Mouse (Mus musculus): ENCODE measurements around the gene Tbc1d13. TPM values are rescaled to one million over a fixed set of nuclear protein-coding genes. Genes with fewer than 3 reads are reported as not detected.
A peak's percentile ranks its signal among the peaks of the same experiment; 100 is the strongest.
"Not testable (repeated sequence)": the region's sequence is repeated elsewhere in the genome, so short reads cannot be mapped to it uniquely, and the experiment has no call there.

The Tbc1d13 gene
- polyA plus RNA-seq, 1 experiment from 2014 or later = 13.3 TPM

DNA sequence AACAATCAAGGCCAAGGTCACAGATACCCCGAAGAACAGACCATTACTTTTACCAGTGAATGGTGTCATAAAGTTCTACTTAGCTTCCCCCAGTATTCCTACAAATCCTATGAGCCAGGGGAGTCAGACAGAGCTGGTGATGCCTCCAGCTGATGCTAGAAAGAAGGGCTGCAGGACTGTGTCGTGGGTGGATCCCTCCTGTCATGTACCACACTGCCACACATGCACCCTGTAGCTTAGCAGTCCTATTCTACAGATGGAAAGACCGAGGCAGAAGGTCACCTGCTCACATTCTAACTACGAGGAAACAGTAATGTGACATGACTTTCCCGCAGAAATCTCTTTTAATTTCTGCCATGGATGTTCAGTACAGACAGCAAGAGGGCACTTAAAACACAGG lies 10.8 kb upstream of the Tbc1d13 start:
- H3K9ac ChIP-seq (ENCODE audit: low read length) = no peak overlapping the region; the same call in 1 of the 2 replicates
- H3K4me2 ChIP-seq = no peak overlapping the region
- H3K9me3 ChIP-seq (ENCODE audit: control insufficient read depth, low read length) = no peaks in the 10 kb centered on the region
- no peak overlapping the region for H3K27ac ChIP-seq (ENCODE audit: low read depth, low read length)
- no peak for ATAC-seq (ENCODE audit: low FRiP score)
- no peaks in the 10 kb centered on the region for H3K27me3 ChIP-seq (ENCODE audit: control insufficient read depth, insufficient read depth, low read length)
- no peak overlapping the region for H3K4me3 ChIP-seq (ENCODE audit: low read depth, low read length)
- H3K4me1 ChIP-seq (ENCODE audit: control insufficient read depth, insufficient read depth, low read length) = peaks cover 18% of the 10 kb centered on the region
- no peaks in the 10 kb centered on the region for H3K36me3 ChIP-seq (ENCODE audit: control insufficient read depth, insufficient read depth, low read length)
- 89% methylated on average over 5 of the region's 5 CpGs for WGBS
- DNase-seq (ENCODE audit: low spot score, missing footprints) = no peak

DNA sequence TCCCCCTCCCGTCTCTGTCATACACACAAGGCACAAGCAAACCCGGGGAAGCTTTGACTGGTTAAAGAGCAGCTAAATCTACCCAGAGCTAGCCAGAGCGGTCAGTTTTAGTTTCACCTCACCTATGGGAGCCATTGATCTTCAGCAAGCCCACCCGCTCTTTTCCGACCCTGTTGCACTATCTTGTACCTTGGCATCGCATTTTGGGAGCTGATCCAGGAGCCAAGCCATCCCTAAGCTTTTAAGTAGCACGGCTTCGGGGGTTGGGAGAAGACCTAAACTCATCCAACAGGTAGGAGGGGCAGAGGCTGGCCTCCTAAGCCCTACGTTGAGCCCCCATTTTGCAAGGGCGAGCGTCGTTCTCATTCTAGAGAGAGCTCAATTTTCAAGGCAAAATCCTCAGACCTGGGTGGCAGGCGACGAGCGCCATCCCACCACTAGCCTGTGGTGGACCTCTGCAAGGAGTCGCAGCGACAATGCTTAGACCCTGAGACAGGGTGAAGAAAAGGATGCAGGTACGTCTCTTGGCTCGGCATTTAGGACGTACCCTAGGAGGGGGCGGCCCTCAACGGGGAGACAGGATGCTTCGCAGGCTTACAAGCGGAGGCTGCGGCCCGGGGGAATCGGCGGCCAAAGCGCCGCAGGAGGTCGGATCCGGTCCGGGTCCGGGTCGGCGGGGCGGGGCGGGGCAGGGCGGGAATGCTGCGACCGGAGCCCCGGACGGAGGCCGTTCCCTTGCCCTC lies 9.6 kb upstream of the Tbc1d13 start:
- peaks cover 18% of the 10 kb centered on the region for H3K4me1 ChIP-seq (ENCODE audit: control insufficient read depth, insufficient read depth, low read length)
- no peaks in the 10 kb centered on the region for H3K9me3 ChIP-seq (ENCODE audit: control insufficient read depth, low read length)
- no peaks in the 10 kb centered on the region for H3K36me3 ChIP-seq (ENCODE audit: control insufficient read depth, insufficient read depth, low read length)
- ATAC-seq (ENCODE audit: low FRiP score) (peak; percentile 64; the same call in 1 of the 2 replicates), DNase-seq (ENCODE audit: low spot score, missing footprints) (no peak)
- 2% methylated on average over 43 of the region's 44 CpGs for WGBS
- H3K27ac ChIP-seq (ENCODE audit: low read depth, low read length) = peak overlapping the region; percentile 64
- no peaks in the 10 kb centered on the region for H3K27me3 ChIP-seq (ENCODE audit: control insufficient read depth, insufficient read depth, low read length)
- peak overlapping the region; percentile 74 for H3K9ac ChIP-seq (ENCODE audit: low read length)
- H3K4me3 ChIP-seq (ENCODE audit: low read depth, low read length) = peak overlapping the region; percentile 64
- peak overlapping the region; percentile 91 for H3K4me2 ChIP-seq

DNA sequence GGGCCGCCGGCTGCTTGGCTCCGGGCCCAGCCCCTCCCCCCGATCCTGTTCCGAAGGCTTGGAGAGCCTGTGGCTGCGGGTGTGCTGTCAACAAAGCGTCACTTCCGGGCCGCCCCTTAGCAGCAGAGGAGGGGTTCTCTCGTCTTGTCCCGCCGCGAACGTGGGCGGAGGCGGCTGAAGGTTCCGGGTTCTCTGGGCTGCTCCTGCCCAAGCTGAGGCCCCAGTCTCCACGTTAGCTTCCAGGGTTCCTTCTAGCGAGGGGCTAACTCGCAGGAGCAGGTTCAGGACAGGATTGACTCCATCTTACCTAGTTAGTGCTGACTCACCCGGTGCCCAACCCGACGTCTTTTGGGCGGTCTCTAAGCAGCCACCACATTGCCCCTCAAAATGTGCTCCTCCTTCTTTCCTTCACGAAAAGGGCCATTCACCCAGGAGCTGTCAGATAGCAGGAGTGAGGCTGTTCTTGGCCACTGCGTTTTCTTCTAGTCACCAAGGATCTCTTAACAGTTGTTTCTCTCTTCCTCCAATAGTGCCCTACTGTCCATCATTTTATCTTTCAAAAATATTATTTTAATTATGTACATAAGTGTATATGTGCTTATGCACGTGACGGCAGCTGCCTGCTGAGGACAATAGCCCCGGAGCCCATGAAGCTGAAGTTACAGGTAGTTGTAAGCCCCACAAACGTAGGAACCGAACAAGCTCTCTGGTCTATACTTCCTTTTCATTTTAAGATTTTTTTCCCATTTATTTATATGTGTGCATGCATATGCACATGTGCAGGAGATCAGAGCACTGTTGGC lies 8.9 kb upstream of the Tbc1d13 start, which contains the start of gene Zer1:
Zer1 (minus strand) TSS at position 114 of the 803 bp plus-strand sequence.
- Histone ChIP-seq H3K4me3 (ENCODE audit: low read depth, low read length) (peak within 1 kb of the TSS; percentile 64), H3K27me3 (ENCODE audit: control insufficient read depth, insufficient read depth, low read length) (no peaks in the 10 kb centered on the region), H3K4me1 (ENCODE audit: control insufficient read depth, insufficient read depth, low read length) (peaks cover 15% of the 10 kb centered on the region), H3K36me3 (ENCODE audit: control insufficient read depth, insufficient read depth, low read length) (no peaks in the 10 kb centered on the region), H3K9ac (ENCODE audit: low read length) (peak within 1 kb of the TSS; percentile 74), H3K9me3 (ENCODE audit: control insufficient read depth, low read length) (no peaks in the 10 kb centered on the region), H3K4me2 (peak within 1 kb of the TSS; percentile 91), H3K27ac (ENCODE audit: low read depth, low read length) (peak within 1 kb of the TSS; percentile 64)
- DNase-seq (ENCODE audit: low spot score, missing footprints) (peak; percentile 98), ATAC-seq (ENCODE audit: low FRiP score) (peak; percentile 97)
- WGBS = 10% methylated on average over 31 of the region's 31 CpGs

DNA sequence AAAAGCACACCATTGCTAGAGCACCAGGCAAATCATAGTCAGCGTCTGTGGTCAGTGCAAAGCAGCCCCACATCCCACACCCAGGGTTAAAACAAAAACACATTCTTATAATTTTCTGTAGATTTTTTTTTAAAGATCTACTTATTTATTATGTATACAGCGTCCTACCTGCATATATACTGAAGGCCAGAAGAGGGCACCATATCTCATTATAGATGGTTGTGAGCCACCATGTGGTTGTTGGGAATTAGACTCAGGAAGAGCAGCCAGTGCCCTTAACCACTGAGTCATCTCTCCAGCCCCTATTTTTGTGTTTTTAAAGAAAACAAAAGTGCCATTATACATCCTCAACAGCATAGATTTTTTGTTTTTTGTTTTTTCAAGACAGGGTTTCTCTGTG lies 4.8 kb upstream of the Tbc1d13 start:
- H3K36me3 ChIP-seq (ENCODE audit: control insufficient read depth, insufficient read depth, low read length) = no peaks in the 10 kb centered on the region
- no peak for ATAC-seq (ENCODE audit: low FRiP score)
- no peak overlapping the region for H3K4me2 ChIP-seq
- H3K27me3 ChIP-seq (ENCODE audit: control insufficient read depth, insufficient read depth, low read length) = no peaks in the 10 kb centered on the region
- DNase-seq (ENCODE audit: low spot score, missing footprints) = peak; percentile 88
- 28% methylated on average over 2 of the region's 2 CpGs for WGBS
- H3K9ac ChIP-seq (ENCODE audit: low read length) = no peak overlapping the region
- peaks cover 7% of the 10 kb centered on the region for H3K4me1 ChIP-seq (ENCODE audit: control insufficient read depth, insufficient read depth, low read length)
- no peak overlapping the region for H3K4me3 ChIP-seq (ENCODE audit: low read depth, low read length)
- H3K27ac ChIP-seq (ENCODE audit: low read depth, low read length) = no peak overlapping the region
- H3K9me3 ChIP-seq (ENCODE audit: control insufficient read depth, low read length) = no peaks in the 10 kb centered on the region

DNA sequence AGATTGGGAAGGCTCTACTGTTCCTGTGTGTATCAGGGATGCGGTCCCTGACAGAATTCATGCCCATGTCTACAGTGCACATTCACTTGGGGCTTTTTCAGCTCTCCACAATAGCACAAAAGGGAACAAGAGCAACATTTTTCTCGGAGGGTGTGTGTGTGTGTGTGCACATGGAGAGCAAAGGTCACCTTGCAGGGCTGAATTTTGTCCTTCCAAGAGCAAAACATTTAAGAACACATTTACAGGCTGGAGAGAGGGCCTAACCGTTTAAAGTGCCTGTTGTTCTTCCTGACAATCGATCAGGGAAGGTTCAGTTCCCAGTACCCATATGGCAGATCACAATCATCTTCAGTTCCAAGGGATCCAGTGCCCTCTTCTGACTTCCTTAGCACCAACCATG lies 3.4 kb upstream of the Tbc1d13 start:
- Histone ChIP-seq H3K4me2 (no peak overlapping the region), H3K4me1 (ENCODE audit: control insufficient read depth, insufficient read depth, low read length) (peaks cover 11% of the 10 kb centered on the region), H3K9ac (ENCODE audit: low read length) (no peak overlapping the region), H3K9me3 (ENCODE audit: control insufficient read depth, low read length) (no peaks in the 10 kb centered on the region), H3K4me3 (ENCODE audit: low read depth, low read length) (no peak overlapping the region), H3K27me3 (ENCODE audit: control insufficient read depth, insufficient read depth, low read length) (no peaks in the 10 kb centered on the region), H3K27ac (ENCODE audit: low read depth, low read length) (no peak overlapping the region), H3K36me3 (ENCODE audit: control insufficient read depth, insufficient read depth, low read length) (no peaks in the 10 kb centered on the region)
- no peak for ATAC-seq (ENCODE audit: low FRiP score)
- 82% methylated on average over 4 of the region's 4 CpGs for WGBS
- no peak for DNase-seq (ENCODE audit: low spot score, missing footprints)

DNA sequence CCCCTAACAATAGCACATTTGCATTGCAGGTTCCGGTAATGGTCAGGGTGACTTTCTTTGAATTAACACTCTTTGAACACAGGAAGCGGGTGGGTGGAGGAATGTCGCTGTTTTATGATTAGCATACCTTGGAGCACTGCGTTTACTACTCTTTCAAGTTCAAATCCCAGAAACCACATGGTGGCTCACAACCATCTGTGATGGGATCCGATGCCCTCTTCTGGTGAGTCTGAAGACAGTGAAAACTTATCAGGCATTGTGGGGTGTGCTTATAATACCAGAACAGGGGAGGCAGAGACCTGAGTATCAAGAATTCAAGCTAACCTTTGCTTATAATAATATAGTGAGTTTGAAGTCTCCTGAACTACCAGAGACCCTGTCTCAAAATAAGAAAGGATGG lies 2.3 kb upstream of the Tbc1d13 start:
- ATAC-seq (ENCODE audit: low FRiP score) = not testable (repeated sequence)

DNA sequence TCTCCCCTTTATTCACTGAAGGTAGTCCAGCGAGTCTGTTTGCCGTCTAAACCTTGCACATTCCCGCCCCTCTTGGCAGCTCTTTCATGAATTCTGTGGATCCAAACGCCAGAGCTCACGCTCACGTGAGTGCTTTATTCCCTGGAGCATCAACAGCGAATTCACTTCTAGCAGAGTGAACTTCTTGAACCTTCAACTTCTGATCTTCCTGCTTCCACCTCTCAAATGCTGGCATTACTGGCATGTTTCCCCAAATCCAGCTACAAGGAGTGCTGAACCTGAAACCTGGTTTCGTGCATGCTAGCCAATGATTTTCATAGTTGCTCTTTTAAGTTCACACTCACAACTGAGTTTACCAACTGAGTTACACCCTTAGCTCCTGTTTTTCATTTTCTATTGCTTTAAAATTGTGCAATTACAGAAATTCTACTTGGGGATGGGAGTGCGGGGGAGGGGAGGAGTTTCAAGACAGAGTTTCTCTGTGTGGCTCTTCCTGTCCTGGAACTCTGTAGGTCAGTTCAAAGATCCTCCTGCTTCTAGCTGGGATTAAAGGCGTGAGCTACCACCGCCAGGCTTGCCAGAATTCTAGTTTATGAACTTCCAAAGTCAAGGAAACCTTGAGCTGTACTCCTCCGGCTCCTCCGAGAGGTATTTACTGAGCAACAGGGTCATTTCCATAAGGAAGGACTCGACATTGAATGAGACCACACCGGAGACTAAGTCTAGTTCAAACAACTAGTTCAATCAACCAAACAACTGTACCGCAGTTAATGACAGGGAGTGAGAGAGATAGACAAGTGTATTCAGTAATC lies 539 bp upstream of the Tbc1d13 start:
- Histone ChIP-seq H3K36me3 (ENCODE audit: control insufficient read depth, insufficient read depth, low read length) (no peaks in the 10 kb centered on the region), H3K4me3 (ENCODE audit: low read depth, low read length) (peak overlapping the region; percentile 81), H3K4me1 (ENCODE audit: control insufficient read depth, insufficient read depth, low read length) (peaks cover 11% of the 10 kb centered on the region), H3K4me2 (peak overlapping the region; percentile 73), H3K27ac (ENCODE audit: low read depth, low read length) (0 out of 2 replicates have a peak overlapping the region, but pooled peaks have one; percentile 16), H3K27me3 (ENCODE audit: control insufficient read depth, insufficient read depth, low read length) (no peaks in the 10 kb centered on the region), H3K9me3 (ENCODE audit: control insufficient read depth, low read length) (no peaks in the 10 kb centered on the region), H3K9ac (ENCODE audit: low read length) (peak overlapping the region; percentile 80)
- WGBS = 24% methylated on average over 16 of the region's 16 CpGs
- DNase-seq (ENCODE audit: low spot score, missing footprints) (no peak), ATAC-seq (ENCODE audit: low FRiP score) (no peak; the same call in 1 of the 2 replicates)

More for the DNA sequence above, 2.3 kb upstream of the Tbc1d13 start:
- not testable (repeated sequence) for DNase-seq (ENCODE audit: low spot score, missing footprints); H3K27me3 ChIP-seq (ENCODE audit: control insufficient read depth, insufficient read depth, low read length); H3K27ac ChIP-seq (ENCODE audit: low read depth, low read length); H3K4me2 ChIP-seq; H3K36me3 ChIP-seq (ENCODE audit: control insufficient read depth, insufficient read depth, low read length); H3K9ac ChIP-seq (ENCODE audit: low read length); H3K4me3 ChIP-seq (ENCODE audit: low read depth, low read length); H3K9me3 ChIP-seq (ENCODE audit: control insufficient read depth, low read length)
- peaks cover 11% of the 10 kb centered on the region for H3K4me1 ChIP-seq (ENCODE audit: control insufficient read depth, insufficient read depth, low read length)
- WGBS = 63% methylated on average over 5 of the region's 5 CpGs

DNA sequence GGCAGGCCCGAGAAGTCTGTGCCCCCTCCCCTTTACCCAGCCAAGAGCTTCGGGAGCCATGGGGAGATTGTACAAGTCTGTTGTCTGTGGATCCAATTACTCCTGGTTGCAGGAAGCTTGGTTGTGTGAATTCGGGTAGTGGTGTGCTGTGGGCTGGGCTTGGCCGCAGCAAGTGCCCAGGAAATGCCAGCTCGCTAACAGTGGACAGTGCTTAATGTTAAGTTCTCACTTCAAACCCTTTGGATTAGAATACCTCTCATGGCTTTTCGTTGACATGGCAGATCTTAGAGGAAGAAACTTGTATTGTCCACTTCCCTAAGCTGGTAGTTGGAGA lies 799 bp downstream of the Tbc1d13 start:
- H3K4me1 ChIP-seq (ENCODE audit: control insufficient read depth, insufficient read depth, low read length) = peaks cover 11% of the 10 kb centered on the region
- DNase-seq (ENCODE audit: low spot score, missing footprints) (no peak), ATAC-seq (ENCODE audit: low FRiP score) (no peak)
- H3K27me3 ChIP-seq (ENCODE audit: control insufficient read depth, insufficient read depth, low read length) = no peaks in the 10 kb centered on the region
- H3K36me3 ChIP-seq (ENCODE audit: control insufficient read depth, insufficient read depth, low read length) = no peaks in the 10 kb centered on the region
- H3K9ac ChIP-seq (ENCODE audit: low read length) = peak overlapping the region; percentile 80
- H3K27ac ChIP-seq (ENCODE audit: low read depth, low read length) = no peak overlapping the region; the same call in 1 of the 2 replicates
- no peaks in the 10 kb centered on the region for H3K9me3 ChIP-seq (ENCODE audit: control insufficient read depth, low read length)
- peak overlapping the region; percentile 81 for H3K4me3 ChIP-seq (ENCODE audit: low read depth, low read length)
- 40% methylated on average over 6 of the region's 6 CpGs for WGBS
- H3K4me2 ChIP-seq = peak overlapping the region; percentile 73
